Mouse (Mus musculus): ENCODE data around the gene Ms4a6d.

DNA sequence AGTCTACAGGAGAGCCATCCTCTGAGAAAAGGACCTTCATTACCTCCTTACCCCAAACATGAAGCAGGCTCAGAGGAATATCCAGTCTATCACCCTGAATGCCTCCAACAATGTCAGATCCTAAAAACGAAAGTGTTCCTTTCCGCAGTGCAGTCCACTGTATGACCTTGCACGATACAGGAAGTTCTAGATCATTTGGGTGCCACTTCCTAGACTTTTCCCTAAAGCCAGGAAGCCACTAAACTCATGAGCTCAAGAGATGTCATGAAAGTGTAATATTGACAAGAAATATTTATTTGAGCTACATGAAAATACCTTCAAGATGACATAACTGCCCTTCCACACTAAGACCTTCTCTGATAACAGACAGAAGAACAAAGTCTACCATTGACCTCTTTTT is 3.3 kb downstream of the Ms4a6d start:
- TF ChIP-seq GATA1 (IDR thresholded peaks at IDR 0.05; ENCODE audit: borderline replicate concordance, low read length) (no peak), FLI1 (IDR thresholded peaks at IDR 0.05; ENCODE audit: low read length) (no peak)
